Mouse (Mus musculus) R1 (cell line): ENCODE results near the gene Lrrc26.
"Not testable (repeated sequence)": the region's sequence is repeated elsewhere in the genome, so short reads cannot be mapped to it uniquely, and the experiment has no call there.

ENCODE experiments used
- DNase-seq: peaks from one replicate; pipeline ENCODE4 v3.0.0-alpha.2; 2018; ENCODE audit warnings: low read depth, low spot score

The Lrrc26 gene

DNA sequence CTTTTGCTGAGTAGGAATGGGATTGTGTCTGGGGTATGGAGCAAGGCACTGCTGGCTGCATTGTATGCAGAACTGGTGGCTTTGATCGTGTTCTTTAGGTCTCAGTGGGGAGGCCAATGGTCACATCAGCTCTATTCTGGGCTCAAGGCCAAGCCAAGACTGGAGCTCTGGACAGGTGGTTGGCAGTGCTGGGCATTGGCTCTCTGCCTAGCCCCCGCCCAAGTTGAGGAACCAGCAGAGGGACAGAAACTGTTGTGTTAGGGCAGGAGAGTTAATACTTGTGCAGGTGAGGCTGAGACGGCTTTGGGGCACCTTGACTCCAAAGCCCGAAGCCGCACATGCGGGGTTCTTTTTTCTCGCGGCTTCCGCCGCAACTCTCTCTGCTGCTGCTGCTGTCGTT lies at the start of gene Lrrc26:
Lrrc26 (plus strand) TSS at position 265 of the 400 bp plus-strand sequence.
- no peak for DNase-seq

- DNase-seq, result no peak
These were observed 49.4 kb upstream of the Lrrc26 start for GRCm38 (mm10) chr2:25240310-25240709.

DNA sequence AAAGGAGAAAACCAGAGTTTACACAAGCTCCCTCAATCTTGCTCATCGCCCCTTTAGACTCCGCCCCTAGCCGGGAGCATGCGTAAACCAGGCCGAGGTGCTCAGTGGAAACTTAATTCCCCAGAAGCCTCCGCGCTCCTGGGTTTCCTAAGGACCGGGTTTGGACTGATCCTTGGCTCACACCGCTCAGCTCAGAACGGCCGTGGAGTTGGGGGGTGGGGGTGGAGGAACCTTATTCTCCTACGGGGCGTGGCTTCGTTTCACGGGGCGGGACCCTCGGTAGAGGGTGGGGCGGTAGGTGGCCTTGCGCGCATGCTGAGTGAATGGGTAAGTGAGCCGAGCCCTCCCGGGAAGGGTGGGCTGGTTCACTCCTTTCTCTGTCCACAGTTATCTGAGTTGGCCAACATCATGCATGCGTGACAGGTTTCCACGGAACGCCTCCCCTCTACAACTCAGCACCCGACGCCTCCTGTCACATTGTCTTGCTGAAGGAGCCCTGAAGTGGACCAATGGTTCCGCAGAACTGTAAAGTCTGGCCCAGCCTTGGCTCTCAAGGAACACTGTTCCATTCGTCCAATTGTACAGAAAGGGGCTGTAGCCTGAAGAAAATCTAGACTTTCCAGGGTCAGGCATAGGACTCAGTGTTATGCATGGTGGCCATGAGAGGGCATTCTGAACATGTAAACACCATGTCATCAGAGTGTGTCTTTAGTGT lies 48.8 kb upstream of the Lrrc26 start:
- DNase-seq, result peak; percentile 98

DNA sequence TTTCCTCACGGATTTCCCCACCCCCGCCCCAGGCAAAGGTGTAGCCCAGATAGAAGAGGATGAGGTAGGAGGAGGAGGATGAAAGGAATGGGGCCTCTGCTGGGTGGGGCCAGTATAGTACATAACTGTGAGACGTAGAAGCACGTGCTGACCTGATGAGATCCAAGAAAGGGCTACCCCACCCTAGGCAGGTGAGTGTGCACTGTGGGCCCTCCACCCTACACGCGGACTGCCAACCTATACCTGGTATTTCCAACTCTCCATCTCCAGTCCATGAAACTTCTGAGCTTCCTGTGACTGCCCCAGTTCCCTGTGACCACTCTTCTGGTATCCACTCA lies 48.3 kb upstream of the Lrrc26 start:
- DNase-seq, result peak; percentile 40

DNA sequence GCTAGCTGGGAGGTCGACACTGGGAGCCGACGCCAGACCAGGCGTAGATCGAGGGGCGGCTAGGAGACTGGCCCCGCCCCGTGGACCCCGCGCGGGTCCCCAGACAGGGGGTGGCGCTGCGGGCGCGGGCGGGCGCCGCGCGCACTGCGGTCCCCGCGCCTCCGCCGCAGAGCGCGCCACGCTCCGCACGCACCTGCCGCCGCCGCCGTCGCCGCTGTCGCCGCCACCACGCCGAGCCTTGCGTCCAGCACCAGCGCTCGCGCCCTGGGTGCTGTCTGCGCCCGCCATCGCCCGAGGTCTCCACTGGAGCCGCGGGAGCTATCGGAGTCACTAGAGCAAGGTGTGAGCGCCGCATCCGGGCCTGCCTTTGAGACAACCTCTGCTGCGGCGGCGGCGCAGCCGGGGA lies 47.6 kb upstream of the Lrrc26 start, which contains the start of the genes Rnf208 and Cysrt1:
Rnf208 (plus strand) TSS at position 155 of the 406 bp plus-strand sequence.
Cysrt1 (minus strand) TSS at position 352 of the 406 bp plus-strand sequence.
- peak; percentile 53 for DNase-seq

- DNase-seq, result no peak
These were observed 46.4 kb upstream of the Lrrc26 start for GRCm38 (mm10) chr2:25243342-25243741.

DNA sequence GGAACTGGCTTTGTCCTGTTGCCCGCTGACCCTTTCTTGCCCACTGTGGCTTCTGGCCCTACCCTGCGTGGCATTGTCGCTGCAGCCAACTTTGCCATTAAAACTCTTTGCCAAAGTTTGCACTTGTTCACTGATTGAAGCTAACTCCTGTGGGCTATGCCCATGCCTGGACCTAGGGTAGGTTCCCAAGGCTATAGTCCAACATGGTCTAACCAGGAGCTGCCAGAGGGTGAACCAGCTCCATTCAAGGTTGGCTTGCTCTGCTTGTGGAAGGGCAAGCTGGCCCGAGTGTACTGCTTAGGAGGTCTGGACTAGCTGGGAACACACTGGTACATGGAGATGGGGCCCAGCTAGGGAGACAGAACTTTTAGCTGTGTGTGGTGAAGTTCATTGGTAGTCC lies 45.6 kb upstream of the Lrrc26 start:
- no peak for DNase-seq

DNA sequence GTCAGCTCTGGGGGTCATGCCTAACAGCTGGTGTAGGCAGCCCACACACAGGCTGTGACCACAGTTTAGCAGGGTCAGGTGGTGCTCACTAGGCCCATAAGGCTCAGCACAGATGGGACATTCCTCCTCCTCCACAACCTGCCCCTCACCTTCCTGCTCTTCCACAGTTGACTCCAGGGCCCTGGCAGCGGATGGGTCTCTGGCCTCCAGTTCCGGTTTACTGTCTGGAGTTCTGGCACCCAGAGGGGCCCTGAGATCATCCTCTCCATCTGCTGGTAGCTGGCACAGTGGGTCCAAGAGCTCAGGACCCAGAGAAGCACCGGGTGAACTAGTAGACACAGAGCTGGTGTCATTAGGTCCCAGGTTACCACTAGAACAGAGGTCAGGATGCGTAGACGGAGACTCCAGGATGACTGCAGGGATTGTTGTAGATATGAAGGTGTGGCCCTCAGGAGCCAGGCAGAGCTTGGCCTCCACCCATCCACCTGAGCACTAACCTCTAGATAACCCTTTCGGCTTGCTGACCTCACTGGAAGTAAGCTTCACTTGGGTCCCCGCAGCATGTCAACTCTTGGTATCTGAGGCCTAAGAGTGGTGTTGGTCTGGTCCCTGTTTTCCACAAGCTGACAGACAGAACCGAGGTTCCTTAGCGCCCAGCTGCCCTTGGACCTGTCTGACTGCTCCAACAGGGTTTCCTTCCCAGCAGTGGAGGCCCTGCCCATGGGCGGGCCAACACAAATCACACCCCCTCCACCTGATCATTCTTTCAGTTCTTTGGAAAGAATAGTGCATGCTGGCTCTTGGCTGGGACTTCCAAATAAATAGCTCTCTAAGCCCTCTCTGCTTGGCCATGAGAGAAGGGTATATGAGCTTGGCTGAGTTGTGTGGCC lies 43.3 kb upstream of the Lrrc26 start, which contains the start of gene AL732309.1:
AL732309.1 (minus strand) TSS at position 681 of the 890 bp plus-strand sequence.
- peak; percentile 43 for DNase-seq

DNA sequence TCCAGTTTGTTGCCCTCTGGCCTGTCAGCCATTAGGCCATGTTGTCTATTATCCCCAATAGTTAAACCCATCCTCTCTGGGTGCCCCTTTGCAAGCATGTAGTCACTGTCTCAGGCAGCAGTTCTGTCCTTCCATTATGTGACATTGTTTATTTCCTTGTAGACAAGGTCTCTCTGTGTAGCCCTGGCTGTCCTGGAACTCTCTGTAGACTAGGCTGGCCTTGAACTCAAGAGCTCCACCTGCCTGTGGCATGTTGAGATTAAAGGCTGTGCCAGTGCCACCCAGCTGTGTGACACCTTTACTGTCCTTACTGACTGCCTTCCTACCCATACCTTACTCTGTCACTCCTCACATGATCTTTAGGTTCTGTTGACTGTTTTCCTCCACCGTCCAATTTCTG lies 37.4 kb upstream of the Lrrc26 start:
- no peak for DNase-seq

DNA sequence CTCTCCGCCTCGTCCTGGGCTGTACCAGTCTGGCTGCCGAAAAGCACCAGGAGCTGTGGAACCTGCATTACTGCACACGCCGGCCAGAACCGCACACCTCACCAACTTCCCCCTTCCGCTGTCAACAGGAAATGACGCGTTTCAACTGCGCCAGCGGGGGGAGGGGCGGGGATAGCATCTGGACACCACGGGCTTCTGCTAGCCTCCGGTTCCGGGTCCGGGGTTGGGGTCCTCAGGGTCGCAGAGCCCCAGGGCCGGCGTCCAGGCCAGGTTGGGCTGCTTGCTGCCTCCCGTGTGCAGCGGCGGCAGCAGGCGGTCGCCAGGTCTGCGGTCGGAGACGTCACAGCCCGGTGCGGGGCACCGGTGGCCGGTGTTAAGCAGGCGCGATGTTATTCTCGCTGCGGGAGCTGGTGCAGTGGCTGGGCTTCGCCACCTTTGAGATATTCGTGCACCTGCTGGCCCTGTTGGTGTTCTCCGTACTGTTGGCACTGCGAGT lies 34.4 kb upstream of the Lrrc26 start, which contains the start of gene Tmem203:
Tmem203 (plus strand) TSS at position 156 of the 496 bp plus-strand sequence.
- DNase-seq, result peak; percentile 96

DNA sequence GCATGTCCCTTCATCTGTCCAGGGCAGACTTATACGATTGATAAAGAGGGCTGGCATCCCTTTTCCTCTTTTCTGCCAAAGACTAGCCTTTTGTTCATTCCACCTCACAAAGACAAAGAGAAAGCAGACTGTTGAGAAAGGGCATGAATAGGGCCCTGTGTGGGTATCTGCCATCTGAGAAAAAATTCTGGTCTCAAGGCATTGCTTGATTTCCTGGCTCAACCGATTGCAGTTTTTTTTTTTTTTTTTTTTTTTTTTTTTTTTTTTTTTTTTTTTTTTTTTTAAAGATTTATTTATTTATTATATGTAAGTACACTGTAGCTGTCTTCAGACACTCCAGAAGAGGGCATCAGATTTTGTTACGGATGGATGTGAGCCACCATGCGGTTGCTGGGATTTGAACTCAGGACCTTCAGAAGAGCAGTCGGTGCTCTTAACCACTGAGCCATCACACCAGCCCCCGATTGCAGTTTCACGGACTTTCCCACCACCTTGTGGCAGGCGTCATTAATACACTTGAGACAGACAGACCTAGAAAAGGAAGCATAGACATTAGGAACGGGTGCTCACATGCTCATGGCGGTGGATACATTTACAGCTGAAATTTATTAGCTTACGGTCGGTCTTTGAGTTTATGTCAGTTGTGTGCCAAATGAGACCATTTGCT lies 33.1 kb upstream of the Lrrc26 start:
- DNase-seq, result peak; percentile 89

DNA sequence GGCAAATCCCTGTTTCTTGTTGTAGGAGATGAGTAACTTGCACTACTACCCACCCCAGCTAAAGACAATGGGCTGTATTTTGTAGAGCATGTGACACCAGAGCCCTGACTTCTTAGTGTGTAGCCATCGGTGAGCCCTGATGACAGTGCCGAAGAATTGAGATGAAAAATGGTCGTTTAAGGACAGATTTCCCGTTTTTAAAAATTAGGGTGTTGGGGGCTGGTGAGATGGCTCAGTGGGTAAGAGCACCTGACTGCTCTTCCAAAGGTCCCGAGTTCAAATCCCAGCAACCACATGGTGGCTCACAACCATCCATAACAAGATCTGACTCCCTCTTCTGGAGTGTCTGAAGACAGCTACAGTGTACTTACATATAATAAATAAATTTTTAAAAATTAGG lies 32.5 kb upstream of the Lrrc26 start:
- not testable (repeated sequence) for DNase-seq

DNA sequence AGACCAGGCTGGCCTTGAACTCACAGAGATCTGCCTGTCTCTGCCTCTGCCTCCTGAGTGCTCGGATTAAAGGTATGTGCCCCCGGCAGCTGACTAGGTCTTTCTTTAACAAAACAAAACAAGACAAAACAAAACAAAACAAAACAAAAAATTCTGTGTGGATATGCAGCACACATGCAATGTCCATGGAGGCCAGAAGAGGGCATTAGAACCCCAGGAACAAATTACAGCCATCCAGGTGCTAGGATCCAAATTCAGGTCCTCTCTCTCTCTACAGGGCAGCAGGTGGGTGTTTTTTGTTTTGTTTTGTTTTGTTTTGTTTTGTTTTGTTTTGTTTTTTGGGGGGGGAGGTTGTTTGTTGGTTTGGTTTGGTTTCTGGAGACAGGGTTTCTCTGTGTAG lies 30.8 kb upstream of the Lrrc26 start:
- DNase-seq, result peak; percentile 77

- DNase-seq, result no peak
These were observed 27.8 kb upstream of the Lrrc26 start for GRCm38 (mm10) chr2:25261870-25262269.

DNA sequence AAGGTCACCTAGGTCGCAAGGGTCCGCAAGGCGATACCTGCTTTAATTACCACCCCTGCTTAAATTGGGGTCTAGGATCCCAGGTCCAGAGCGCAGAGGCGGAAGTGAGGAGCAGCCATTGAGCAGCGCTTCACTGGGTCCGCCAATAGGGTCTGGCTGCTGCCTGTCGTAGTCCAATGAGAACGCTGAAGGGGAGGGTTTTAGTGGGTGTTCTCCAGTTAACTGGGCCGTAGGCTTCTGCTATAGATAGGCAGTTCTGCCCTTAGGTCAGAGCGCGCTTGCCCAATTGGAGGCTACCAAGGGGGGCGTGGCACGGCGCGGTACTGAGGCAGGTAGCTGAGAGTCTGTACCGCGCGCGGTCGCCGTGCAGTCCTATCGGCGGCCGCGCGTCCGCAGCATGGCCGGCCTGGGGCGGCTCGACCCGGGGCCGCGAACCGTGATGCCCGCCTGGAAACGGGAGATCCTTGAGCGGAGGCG lies 27.4 kb upstream of the Lrrc26 start, which contains the start of gene Tprn:
Tprn (plus strand) TSS at position 328 of the 477 bp plus-strand sequence.
- peak; percentile 100 for DNase-seq

GRCm38 (mm10) chr2:25262795-25263622 lies 26.7 kb upstream of the Lrrc26 start:
- no peak for DNase-seq

DNA sequence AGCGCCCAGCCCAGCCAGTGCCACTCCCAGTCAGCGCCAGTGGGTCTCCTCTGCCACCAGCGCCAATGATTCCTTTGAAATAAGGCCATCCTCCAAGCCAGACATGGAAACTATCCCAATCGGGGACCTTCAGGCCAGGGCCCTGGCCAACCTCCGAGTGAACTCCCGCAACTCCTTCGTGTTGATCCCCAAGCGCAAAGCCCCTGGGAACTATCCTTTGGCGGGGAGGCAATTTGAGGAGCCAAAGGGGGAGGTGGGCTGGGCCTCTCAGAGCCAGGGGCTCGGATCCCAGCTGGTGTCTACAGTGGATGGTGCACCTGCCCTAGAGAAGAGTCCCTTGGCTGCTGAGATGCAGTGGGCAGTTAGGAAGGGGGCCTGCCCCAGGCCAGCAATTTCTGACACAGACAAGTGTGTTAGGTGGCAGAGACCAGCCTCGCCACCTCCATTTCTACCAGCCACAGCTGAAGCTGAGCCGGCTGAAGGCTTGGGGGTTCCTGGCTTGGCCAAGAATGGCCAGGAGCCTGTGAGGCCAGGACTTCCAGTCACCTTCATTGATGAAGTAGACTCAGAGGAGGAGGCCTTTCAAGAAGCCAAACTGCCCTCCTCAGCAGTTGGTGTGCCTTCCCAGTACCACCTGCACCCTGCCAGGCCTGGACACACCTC lies 26.0 kb upstream of the Lrrc26 start:
- DNase-seq, result no peak

DNA sequence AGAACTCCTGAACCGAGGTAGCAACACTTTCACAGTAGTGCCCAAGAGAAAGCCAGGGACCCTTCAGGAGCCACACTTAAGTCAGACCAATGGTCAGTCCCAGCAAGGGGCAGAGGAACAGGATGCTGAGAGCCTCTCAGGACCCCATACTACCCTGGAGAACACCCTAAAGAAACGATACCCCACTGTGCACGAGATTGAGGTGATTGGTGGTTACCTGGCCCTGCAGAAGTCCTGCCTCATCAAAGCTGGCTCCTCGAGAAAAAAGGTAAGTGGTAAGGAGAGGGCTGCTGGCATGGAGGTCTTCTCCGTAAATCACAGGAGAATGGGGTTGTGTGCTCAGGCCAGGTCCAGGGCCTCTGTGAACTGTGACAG lies 25.4 kb upstream of the Lrrc26 start:
- no peak for DNase-seq

DNA sequence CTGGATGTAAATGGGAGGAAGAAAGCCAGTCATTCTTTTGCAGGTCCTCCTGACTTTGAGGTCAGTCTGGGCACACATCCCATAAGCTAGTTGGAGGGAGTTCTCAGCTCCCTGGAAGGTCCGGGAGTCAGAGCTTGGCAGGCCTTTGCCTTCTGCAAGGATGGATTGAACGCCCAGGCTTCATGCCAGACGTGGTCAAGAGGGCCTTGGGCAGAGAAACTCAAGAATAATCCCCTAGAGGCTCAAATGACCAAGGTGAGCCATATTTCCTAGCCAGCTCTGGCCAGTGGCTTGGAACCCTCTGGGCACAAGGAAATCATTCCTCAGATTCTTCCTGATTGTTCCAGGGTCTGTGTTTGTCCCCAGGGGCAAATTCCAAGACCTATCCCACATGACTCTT lies 24.9 kb upstream of the Lrrc26 start:
- no peak for DNase-seq
